Mouse (Mus musculus) MEL (cell line): ENCODE data around the gene Zc3h10. TPM values are rescaled to one million over a fixed set of nuclear protein-coding genes. Genes with fewer than 3 reads are reported as not detected.

Experiments
- DNase-seq: peaks from one replicate; pipeline ENCODE4 v3.0.0; 2011; ENCODE audit warnings: low read depth, low spot score
- H3K27ac ChIP-seq: 2 replicates; pipeline ENCODE4 v1.5.1; 2012; ENCODE audit warnings: low read depth, mild to moderate bottlenecking, control low read depth, low read length, moderate library complexity; ENCODE audit not compliant: control insufficient read depth
- H3K27me3 ChIP-seq, 2 experiments: fragments of 150-350 bp in 1 of 2; sonication (generic) in 1 of 2; 2 replicates each; pipeline ENCODE4 v1.6.1; 2012; ENCODE audit warnings: low read length in 2 of 2, mild to moderate bottlenecking in 2 of 2, improper control_type of control experiment in 1 of 2, moderate library complexity in 1 of 2; ENCODE audit not compliant: insufficient read depth in 2 of 2, control insufficient read depth in 1 of 2
- H3K36me3 ChIP-seq, 2 experiments: 2 replicates each; pipeline ENCODE4 v1.6.1; 2012 to 2014; ENCODE audit warnings: low read length in 2 of 2, improper control_type of control experiment in 1 of 2, inconsistent platforms in 1 of 2, mild to moderate bottlenecking in 1 of 2; ENCODE audit not compliant: insufficient read depth in 2 of 2, control insufficient read depth in 1 of 2
- H3K4me1 ChIP-seq, 2 experiments: fragments of 150-350 bp in 1 of 2; sonication (generic) in 1 of 2; 2 replicates each; pipeline ENCODE4 v1.6.1; 2012; ENCODE audit warnings: low read length in 2 of 2, improper control_type of control experiment in 1 of 2, mild to moderate bottlenecking in 1 of 2; ENCODE audit not compliant: insufficient read depth in 2 of 2, control insufficient read depth in 1 of 2
- H3K4me3 ChIP-seq, 2 experiments: fragments of 150-350 bp in 1 of 2; sonication (generic) in 1 of 2; 2 replicates each; pipeline ENCODE4 v1.5.1; 2012; ENCODE audit warnings: low read depth in 2 of 2, low read length in 2 of 2, mild to moderate bottlenecking in 2 of 2, moderate library complexity in 2 of 2, control low read depth in 1 of 2, improper control_type of control experiment in 1 of 2; ENCODE audit not compliant: control insufficient read depth in 1 of 2, insufficient read depth in 1 of 2
- H3K79me2 ChIP-seq: 2 replicates; pipeline ENCODE4 v1.6.1; 2012; ENCODE audit warnings: mild to moderate bottlenecking, low read length, moderate library complexity; ENCODE audit not compliant: control insufficient read depth, poor library complexity, insufficient read depth
- H3K9ac ChIP-seq: 2 replicates; pipeline ENCODE4 v1.6.1; 2012; ENCODE audit warnings: low read depth, mild to moderate bottlenecking, control low read depth, low read length, moderate library complexity; ENCODE audit not compliant: control insufficient read depth, poor library complexity, severe bottlenecking
- H3K9me3 ChIP-seq: fragments of 150-350 bp; sonication (generic); replicated peaks from 2 replicates; pipeline ENCODE4 v1.6.1; 2012; ENCODE audit warnings: mild to moderate bottlenecking, low read length, improper control_type of control experiment, moderate library complexity; ENCODE audit not compliant: insufficient read depth
- CHD2 ChIP-seq: IDR thresholded peaks from 2 replicates; pipeline ENCODE4 v1.6.1; 2011; ENCODE audit warnings: low read length, improper control_type of control experiment
- CTCF ChIP-seq, 3 experiments: IDR thresholded peaks in 2 of 3; conservative IDR thresholded peaks in 1 of 3; 2 replicates each; pipeline ENCODE4 v1.5.1; 2011 to 2012; ENCODE audit warnings: low read length in 3 of 3, low read depth in 2 of 3, mild to moderate bottlenecking in 2 of 3, improper control_type of control experiment in 1 of 3, inconsistent platforms in 1 of 3, mixed read lengths in 1 of 3, moderate library complexity in 1 of 3; ENCODE audit not compliant: control insufficient read depth in 1 of 3, insufficient read depth in 1 of 3, poor library complexity in 1 of 3, severe bottlenecking in 1 of 3
- ELF1 ChIP-seq: IDR thresholded peaks from 2 replicates; pipeline ENCODE4 v1.6.1; 2014; ENCODE audit warnings: low read depth, mild to moderate bottlenecking, inconsistent platforms, low read length, improper control_type of control experiment, moderate library complexity
- GATA1 ChIP-seq: IDR thresholded peaks from 2 replicates; pipeline ENCODE4 v1.6.1; 2011; ENCODE audit warnings: low read depth, low read length, improper control_type of control experiment
- JUND ChIP-seq: IDR thresholded peaks from 2 replicates; pipeline ENCODE4 v1.6.1; 2011; ENCODE audit warnings: low read depth, mild to moderate bottlenecking, improper control_type of control experiment, low read length
- MAFK ChIP-seq: IDR thresholded peaks from 2 replicates; pipeline ENCODE4 v1.6.1; 2011; ENCODE audit warnings: low read depth, mild to moderate bottlenecking, low read length, improper control_type of control experiment, borderline replicate concordance
- MAZ ChIP-seq: IDR thresholded peaks from 2 replicates; pipeline ENCODE4 v1.6.1; 2012; ENCODE audit warnings: low read depth, mild to moderate bottlenecking, inconsistent platforms, low read length, improper control_type of control experiment
- MEF2A ChIP-seq: IDR thresholded peaks from 2 replicates; pipeline ENCODE4 v1.6.1; 2014; ENCODE audit warnings: low read depth, mild to moderate bottlenecking, inconsistent platforms, low read length, improper control_type of control experiment; ENCODE audit not compliant: poor library complexity, insufficient replicate concordance, severe bottlenecking; ENCODE audit errors: extremely low read depth
- MXI1 ChIP-seq: IDR thresholded peaks from 2 replicates; pipeline ENCODE4 v1.6.1; 2011; ENCODE audit warnings: mild to moderate bottlenecking, low read depth, low read length, improper control_type of control experiment
- RAD21 ChIP-seq: IDR thresholded peaks from 2 replicates; pipeline ENCODE4 v1.6.1; 2011; ENCODE audit warnings: mild to moderate bottlenecking, low read depth, low read length, improper control_type of control experiment
- RCOR1 ChIP-seq: IDR thresholded peaks from 2 replicates; pipeline ENCODE4 v1.6.1; 2012; ENCODE audit warnings: low read depth, mild to moderate bottlenecking, inconsistent platforms, low read length, improper control_type of control experiment
- SIN3A ChIP-seq: IDR thresholded peaks from 2 replicates; pipeline ENCODE4 v1.6.1; 2012; ENCODE audit warnings: low read length, improper control_type of control experiment, inconsistent platforms
- SMC3 ChIP-seq: IDR thresholded peaks from 2 replicates; pipeline ENCODE4 v1.6.1; 2011; ENCODE audit warnings: low read depth, low read length, improper control_type of control experiment
- TAL1 ChIP-seq: IDR thresholded peaks from 2 replicates; pipeline ENCODE4 v1.6.1; 2012; ENCODE audit warnings: mild to moderate bottlenecking, inconsistent platforms, low read length, moderate library complexity, mixed read lengths
- TBP ChIP-seq: IDR thresholded peaks from 2 replicates; pipeline ENCODE4 v1.8.0; 2011; ENCODE audit warnings: low read depth, low read length, improper control_type of control experiment
- TCF12 ChIP-seq: IDR thresholded peaks from 2 replicates; pipeline ENCODE4 v1.6.1; 2014; ENCODE audit warnings: low read depth, mild to moderate bottlenecking, inconsistent platforms, low read length, improper control_type of control experiment, moderate library complexity
- USF1 ChIP-seq: IDR thresholded peaks from 2 replicates; pipeline ENCODE4 v1.6.1; 2014; ENCODE audit warnings: low read depth, mild to moderate bottlenecking, inconsistent platforms, low read length, improper control_type of control experiment, moderate library complexity
- USF2 ChIP-seq, 2 experiments: IDR thresholded peaks; 2 replicates each; pipeline ENCODE4 v1.6.1; 2011 to 2012; ENCODE audit warnings: improper control_type of control experiment in 2 of 2, low read length in 2 of 2, borderline replicate concordance in 1 of 2, inconsistent platforms in 1 of 2, low read depth in 1 of 2, mild to moderate bottlenecking in 1 of 2; ENCODE audit not compliant: insufficient read depth in 1 of 2
- ZKSCAN1 ChIP-seq: IDR thresholded peaks from 2 replicates; pipeline ENCODE4 v1.6.1; 2012; ENCODE audit warnings: low read depth, mild to moderate bottlenecking, inconsistent platforms, low read length, improper control_type of control experiment, moderate library complexity
- polyA plus RNA-seq, 2 experiments: library from polyadenylated mRNA; stranded (reverse) in 1 of 2; unstranded in 1 of 2; fragments of >175 nt in 1 of 2; fragments of >200 nt in 1 of 2; gene quantifications; 2 replicates each; pipeline versions ENCODE4 v1.2.1 to v1.2.4; 2012; ENCODE audit warnings: low replicate concordance in 2 of 2, low read depth in 1 of 2; ENCODE audit not compliant: insufficient read length in 2 of 2, insufficient read depth in 1 of 2, missing spikeins in 1 of 2
- total RNA-seq: library from RNA; depleted of rRNA; stranded (reverse); fragments of 300-350 nt; gene quantifications from 2 replicates; pipeline ENCODE4 v1.2.3, GENCODE M21; 2012

The Zc3h10 gene
- total and polyA plus RNA-seq, 3 experiments, result 14.6 to 17.3 TPM; not detected in 1

DNA sequence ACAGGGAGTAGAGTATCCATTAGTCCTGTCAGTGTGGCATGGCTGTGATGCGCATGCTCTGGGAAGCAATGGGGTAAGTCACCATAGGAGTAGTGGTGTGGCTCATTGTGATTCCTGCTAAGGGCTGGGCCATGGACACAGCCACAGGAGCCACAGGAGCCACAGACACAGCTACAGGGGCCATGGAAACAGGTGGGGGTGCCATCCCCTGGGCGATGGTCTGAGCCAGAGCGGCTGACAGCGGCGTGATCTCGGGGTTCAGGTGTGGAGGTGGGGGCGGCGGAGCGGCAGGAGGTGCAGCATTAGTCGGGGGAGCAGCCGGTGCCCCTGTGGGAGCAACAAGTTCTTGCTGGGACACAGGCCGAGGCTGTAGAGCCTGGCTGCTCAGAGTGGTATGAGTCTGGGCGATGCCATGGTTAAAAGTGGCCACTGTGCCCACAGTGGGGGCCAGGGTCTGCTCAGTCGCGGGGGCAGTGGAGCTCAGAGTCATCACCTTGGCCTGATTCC lies 3.4 kb downstream of the Zc3h10 start:
- peaks cover 0 to 6% of the 10 kb centered on the region in 2 experiments; a peak in 2 of 4 replicates for H3K36me3 ChIP-seq

GRCm38 (mm10) chr10:128543100-128543499 lies 4.5 kb downstream of the Zc3h10 start:
- Histone ChIP-seq H3K27me3 (no peaks in the 10 kb centered on the region), H3K36me3 (peaks cover 0 to 6% of the 10 kb centered on the region in 2 experiments; a peak in 2 of 4 replicates)
- no peak for TF ChIP-seq JUND
- no peak for TF ChIP-seq USF2 (IDR thresholded peaks at IDR 0.05; ENCODE audit: borderline replicate concordance in 1 of 2, insufficient read depth in 1 of 2, low read depth in 1 of 2, low read length in 2 of 2)
- no peak for TF ChIP-seq MAZ
- TF ChIP-seq RCOR1, result no peak
- no peak for TF ChIP-seq GATA1
- TF ChIP-seq CTCF (IDR thresholded peaks at IDR 0.05 in 2 of 3, conservative IDR thresholded peaks at IDR 0.05 in 1 of 3; ENCODE audit: control insufficient read depth in 1 of 3, insufficient read depth in 1 of 3, low read depth in 2 of 3, low read length in 3 of 3, poor library complexity in 1 of 3, severe bottlenecking in 1 of 3), result no peak
- TF ChIP-seq ZKSCAN1, result no peak
- no peak for TF ChIP-seq SIN3A
- no peak for TF ChIP-seq TBP
- no peak for TF ChIP-seq TAL1
- no peak for TF ChIP-seq MXI1
- TF ChIP-seq TCF12, result no peak
- TF ChIP-seq MAFK, result no peak
- TF ChIP-seq CHD2, result no peak
- no peak for TF ChIP-seq MEF2A
- no peak for TF ChIP-seq ELF1

More for the DNA sequence above, 3.4 kb downstream of the Zc3h10 start:
- Histone ChIP-seq H3K9me3 (no peaks in the 10 kb centered on the region), H3K79me2 (peaks cover 18% of the 10 kb centered on the region), H3K27ac (no peak overlapping the region), H3K4me3 (no peak overlapping the region)
- no peak for TF ChIP-seq USF1
- no peak for TF ChIP-seq GATA1
- TF ChIP-seq RAD21, result no peak
- no peak for TF ChIP-seq TAL1
- no peak for TF ChIP-seq MXI1
- no peak for TF ChIP-seq SMC3
- TF ChIP-seq, all 39 proteins: peak for 0
- no peak for DNase-seq
- H3K27me3 ChIP-seq, result no peaks in the 10 kb centered on the region
- H3K4me1 ChIP-seq, result peaks cover 0 to 5% of the 10 kb centered on the region in 2 experiments; a peak in 2 of 4 replicates
- no peak overlapping the region for H3K9ac ChIP-seq

More at GRCm38 (mm10) chr10:128543100-128543499, 4.5 kb downstream of the Zc3h10 start:
- no peak overlapping the region for H3K4me3 ChIP-seq
- no peaks in the 10 kb centered on the region for H3K9me3 ChIP-seq
- DNase-seq, result no peak
- peaks cover 0 to 5% of the 10 kb centered on the region in 2 experiments; a peak in 2 of 4 replicates for H3K4me1 ChIP-seq
- peaks cover 11% of the 10 kb centered on the region for H3K79me2 ChIP-seq
- H3K9ac ChIP-seq, result no peak overlapping the region
- H3K27ac ChIP-seq, result no peak overlapping the region
